Mouse (Mus musculus): ENCODE results near the gene Mas1. TPM values are rescaled to one million over a fixed set of nuclear protein-coding genes. Genes with fewer than 3 reads are reported as not detected.
A peak's percentile ranks its signal among the peaks of the same experiment; 100 is the strongest.

Gene Mas1
- polyA plus RNA-seq, 1 experiment from 2014 or later: 0.82 TPM

DNA sequence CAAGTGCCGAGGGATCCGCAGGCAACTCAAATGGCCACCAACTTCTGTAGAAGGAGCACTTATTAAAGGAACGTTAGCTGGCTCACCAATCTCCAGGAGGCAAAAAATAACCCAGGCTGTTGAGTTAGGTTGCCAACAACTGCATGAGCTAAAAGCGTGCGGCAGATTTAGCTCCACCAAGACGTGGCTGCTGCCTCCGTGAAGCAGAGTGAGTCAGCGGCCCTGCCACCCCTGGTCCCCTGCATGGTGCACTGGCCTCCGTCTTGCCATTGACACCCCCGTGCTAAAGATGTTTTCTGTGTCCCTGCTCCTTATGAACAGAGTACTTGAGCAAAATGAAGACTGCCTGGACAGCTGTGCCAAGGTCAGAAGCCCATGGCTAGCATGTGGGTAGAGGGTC, 1.1 kb downstream of the Mas1 start:
- ATAC-seq (ENCODE audit: insufficient read depth, low FRiP score, low read depth): no peak
- Histone ChIP-seq H3K4me3 (replicated peaks) (no peak overlapping the region), H3K27ac (no peak overlapping the region), H3K9ac (no peak overlapping the region), H3K4me1 (0 out of 2 replicates have a peak, but pooled peaks cover 8% of the 10 kb centered on the region), H3K36me3 (no peaks in the 10 kb centered on the region), H3K4me2 (no peak overlapping the region), H3K9me3 (no peaks in the 10 kb centered on the region), H3K27me3 (replicated peaks) (no peaks in the 10 kb centered on the region)
- 86% methylated on average over 10 of the region's 10 CpGs for WGBS

DNA sequence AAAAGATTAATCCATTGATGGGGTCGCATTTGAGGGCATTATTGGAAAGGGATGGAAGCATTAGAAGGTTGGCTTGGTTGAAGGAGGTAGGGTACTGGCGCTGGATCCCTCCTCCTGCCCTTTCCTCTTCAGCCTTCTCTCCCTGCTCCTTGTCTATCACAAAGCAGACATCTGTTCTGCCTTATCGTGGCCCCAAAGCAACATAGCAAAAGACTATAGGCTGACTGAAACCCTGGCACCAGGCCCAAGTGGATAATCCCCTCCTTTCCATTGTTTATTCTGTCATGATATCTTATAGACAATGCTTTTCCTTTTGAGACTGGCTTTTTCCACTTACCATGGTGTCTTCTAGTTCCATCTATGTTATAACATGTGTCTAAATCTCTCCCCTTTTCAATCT, 2.5 kb downstream of the Mas1 start:
- no peak for ATAC-seq (ENCODE audit: insufficient read depth, low FRiP score, low read depth)
- Histone ChIP-seq H3K9ac (no peak overlapping the region), H3K9me3 (no peaks in the 10 kb centered on the region), H3K27me3 (replicated peaks) (no peaks in the 10 kb centered on the region), H3K4me1 (0 out of 2 replicates have a peak, but pooled peaks cover 8% of the 10 kb centered on the region), H3K36me3 (no peaks in the 10 kb centered on the region), H3K4me3 (replicated peaks) (no peak overlapping the region), H3K4me2 (no peak overlapping the region), H3K27ac (no peak overlapping the region)
- WGBS: 61% methylated on average over 3 of the region's 3 CpGs

DNA sequence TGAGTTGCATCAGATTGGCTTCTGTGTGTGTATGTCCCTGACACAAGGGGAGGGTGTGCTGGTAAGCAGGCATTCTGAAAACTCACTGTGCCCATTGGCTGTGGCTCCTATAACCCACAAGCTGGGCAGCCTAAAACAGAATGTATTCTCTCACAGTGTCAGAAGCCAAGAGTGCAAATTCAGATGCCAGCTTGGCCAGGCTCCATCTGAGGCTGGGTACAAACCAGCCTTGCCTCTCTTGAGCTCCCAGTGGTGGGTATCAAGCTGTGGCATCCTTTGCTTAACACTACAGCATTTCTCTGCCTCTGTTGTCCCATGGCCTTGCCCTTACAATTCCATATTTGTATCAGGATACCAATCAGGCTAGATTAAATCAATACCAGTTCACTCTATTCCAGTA, 3.8 kb downstream of the Mas1 start:
- H3K4me1 ChIP-seq: 0 out of 2 replicates have a peak, but pooled peaks cover 8% of the 10 kb centered on the region
- no peaks in the 10 kb centered on the region for H3K36me3 ChIP-seq
- ATAC-seq (ENCODE audit: insufficient read depth, low FRiP score, low read depth): no peak
- H3K9ac ChIP-seq: no peak overlapping the region
- no peak overlapping the region for H3K4me2 ChIP-seq
- H3K27ac ChIP-seq: no peak overlapping the region
- no peaks in the 10 kb centered on the region for H3K27me3 ChIP-seq (replicated peaks)
- no peak overlapping the region for H3K4me3 ChIP-seq (replicated peaks)
- no peaks in the 10 kb centered on the region for H3K9me3 ChIP-seq

DNA sequence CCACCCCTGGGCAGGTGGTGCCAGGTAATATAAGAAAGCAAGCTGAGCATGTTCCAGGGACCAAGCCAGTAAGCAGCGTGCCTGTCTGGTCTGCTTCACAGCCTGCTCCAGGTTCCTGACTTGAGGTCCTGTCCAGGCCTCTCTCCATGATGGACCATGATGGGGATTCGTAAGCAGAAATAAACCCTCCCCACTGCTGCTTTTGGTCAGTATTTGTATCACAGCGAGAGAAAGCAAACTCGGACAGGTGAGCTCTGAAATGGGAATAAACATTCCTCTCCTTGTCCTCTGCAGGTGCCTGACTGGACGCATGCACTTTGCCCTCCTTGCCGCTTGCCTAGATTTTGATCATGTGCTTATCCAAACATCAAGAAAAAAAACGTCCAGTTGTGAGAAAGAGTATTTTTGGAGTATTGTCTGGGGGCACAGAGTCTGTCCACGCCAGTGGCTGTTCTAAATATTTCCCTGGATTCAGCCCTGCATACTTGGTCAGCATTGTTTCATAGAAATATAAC, 8.9 kb downstream of the Mas1 start:
- Histone ChIP-seq H3K4me3 (replicated peaks) (no peak overlapping the region), H3K4me1 (no peaks in the 10 kb centered on the region), H3K9me3 (no peaks in the 10 kb centered on the region), H3K9ac (no peak overlapping the region), H3K27me3 (replicated peaks) (no peaks in the 10 kb centered on the region), H3K36me3 (no peaks in the 10 kb centered on the region), H3K27ac (no peak overlapping the region), H3K4me2 (no peak overlapping the region)
- ATAC-seq (ENCODE audit: insufficient read depth, low FRiP score, low read depth): no peak
- WGBS: 60% methylated on average over 8 of the region's 8 CpGs

DNA sequence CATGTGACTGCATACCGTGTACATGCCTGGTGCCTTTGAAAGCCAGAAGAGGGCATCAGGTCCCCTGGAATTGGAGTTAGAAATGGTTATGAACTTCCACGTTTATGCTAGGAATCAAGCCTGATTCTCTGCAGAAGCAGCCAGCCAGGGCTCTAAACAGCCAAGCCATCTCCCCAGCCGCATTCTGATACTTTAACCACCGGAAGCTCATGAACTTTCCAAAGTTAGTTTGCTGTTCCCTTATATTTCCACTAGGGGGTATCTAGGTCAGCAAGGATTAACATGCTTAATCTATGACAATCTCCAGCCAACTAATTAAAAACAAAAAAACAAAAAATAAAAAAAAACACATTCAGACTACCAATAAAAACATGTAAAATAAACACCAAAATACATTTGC, 9.9 kb downstream of the Mas1 start:
- H3K4me2 ChIP-seq: no peak overlapping the region
- no peaks in the 10 kb centered on the region for H3K9me3 ChIP-seq
- H3K4me3 ChIP-seq (replicated peaks): no peak overlapping the region
- no peak overlapping the region for H3K9ac ChIP-seq
- H3K27ac ChIP-seq: no peak overlapping the region
- ATAC-seq (ENCODE audit: insufficient read depth, low FRiP score, low read depth): no peak
- WGBS: 47% methylated on average over 4 of the region's 4 CpGs
- H3K4me1 ChIP-seq: no peaks in the 10 kb centered on the region
- no peaks in the 10 kb centered on the region for H3K36me3 ChIP-seq
- H3K27me3 ChIP-seq (replicated peaks): no peaks in the 10 kb centered on the region

DNA sequence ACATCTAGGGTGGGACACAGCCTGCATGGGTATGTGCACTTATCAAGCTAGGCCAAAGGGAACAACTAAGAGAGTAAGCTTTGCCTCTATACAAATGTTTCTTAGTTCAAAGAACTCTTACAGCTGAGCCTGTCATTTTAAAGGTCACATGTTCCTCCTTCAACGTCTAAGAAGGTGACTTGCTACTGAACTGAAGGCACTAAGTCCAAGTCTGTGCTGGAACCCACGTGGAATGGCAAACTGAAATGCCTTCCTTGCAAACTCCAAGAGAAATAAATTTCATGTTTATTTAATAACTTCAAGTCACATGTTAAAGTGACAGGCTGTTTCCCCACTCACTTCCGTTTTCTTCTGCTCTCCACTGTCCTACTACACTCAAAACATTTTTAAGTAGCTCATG, 10.5 kb downstream of the Mas1 start:
- Histone ChIP-seq H3K4me2 (no peak overlapping the region), H3K9me3 (no peaks in the 10 kb centered on the region), H3K36me3 (no peaks in the 10 kb centered on the region), H3K9ac (no peak overlapping the region), H3K4me1 (no peaks in the 10 kb centered on the region), H3K27ac (no peak overlapping the region), H3K4me3 (replicated peaks) (no peak overlapping the region), H3K27me3 (replicated peaks) (no peaks in the 10 kb centered on the region)
- WGBS: 28% methylated on average over 3 of the region's 3 CpGs
- no peak for ATAC-seq (ENCODE audit: insufficient read depth, low FRiP score, low read depth)

DNA sequence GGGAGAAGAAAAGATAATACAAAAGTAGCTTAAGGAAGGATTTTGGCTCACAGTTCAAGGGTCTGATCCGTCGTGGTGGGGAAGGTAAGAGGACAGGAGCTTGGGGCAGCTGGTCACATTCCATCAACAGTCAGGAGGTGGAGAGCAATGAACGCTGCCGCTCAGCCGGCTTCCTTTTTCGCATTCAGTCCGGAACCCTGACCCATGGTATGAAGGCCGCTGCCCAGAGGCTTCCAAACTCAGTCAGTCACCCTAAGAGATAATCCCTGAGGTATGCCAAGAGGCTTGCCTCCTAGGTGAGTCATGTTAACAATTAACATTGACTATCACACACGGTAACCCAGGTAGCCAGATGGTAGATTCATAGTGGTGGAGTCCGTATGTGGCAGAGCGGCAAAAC, 13.6 kb downstream of the Mas1 start:
- no peak for ATAC-seq (ENCODE audit: insufficient read depth, low FRiP score, low read depth)
- H3K27ac ChIP-seq: no peak overlapping the region
- H3K4me1 ChIP-seq: no peaks in the 10 kb centered on the region
- no peaks in the 10 kb centered on the region for H3K27me3 ChIP-seq (replicated peaks)
- WGBS: 90% methylated on average over 11 of the region's 11 CpGs
- H3K4me2 ChIP-seq: no peak overlapping the region
- no peak overlapping the region for H3K9ac ChIP-seq
- H3K9me3 ChIP-seq: no peaks in the 10 kb centered on the region
- H3K36me3 ChIP-seq: no peaks in the 10 kb centered on the region
- no peak overlapping the region for H3K4me3 ChIP-seq (replicated peaks)

DNA sequence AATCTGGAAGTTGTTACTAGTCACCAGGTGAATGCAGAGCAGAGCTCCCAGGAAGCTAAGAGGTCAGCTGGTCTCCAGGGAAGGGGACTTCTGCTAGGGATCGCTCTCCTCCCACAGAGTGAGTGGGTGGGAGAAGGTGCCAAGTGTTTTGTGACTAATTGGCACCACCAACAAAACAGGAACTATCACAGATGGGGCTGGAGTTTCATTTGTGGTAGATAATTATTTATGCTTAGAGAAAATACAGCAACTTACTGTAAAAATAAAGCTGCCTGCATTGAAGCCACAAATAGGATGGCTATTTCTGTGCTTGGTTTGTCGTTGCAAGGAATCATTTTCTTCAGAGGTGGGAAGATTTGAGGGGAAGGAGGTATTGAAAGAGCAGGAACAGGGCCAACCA, 14.1 kb downstream of the Mas1 start:
- Histone ChIP-seq H3K4me1 (no peaks in the 10 kb centered on the region), H3K9me3 (no peaks in the 10 kb centered on the region), H3K27me3 (replicated peaks) (no peaks in the 10 kb centered on the region), H3K36me3 (no peaks in the 10 kb centered on the region), H3K4me3 (replicated peaks) (no peak overlapping the region), H3K4me2 (no peak overlapping the region), H3K9ac (no peak overlapping the region), H3K27ac (no peak overlapping the region)
- no peak for ATAC-seq (ENCODE audit: insufficient read depth, low FRiP score, low read depth)
- WGBS: 84% methylated on average over 2 of the region's 2 CpGs

DNA sequence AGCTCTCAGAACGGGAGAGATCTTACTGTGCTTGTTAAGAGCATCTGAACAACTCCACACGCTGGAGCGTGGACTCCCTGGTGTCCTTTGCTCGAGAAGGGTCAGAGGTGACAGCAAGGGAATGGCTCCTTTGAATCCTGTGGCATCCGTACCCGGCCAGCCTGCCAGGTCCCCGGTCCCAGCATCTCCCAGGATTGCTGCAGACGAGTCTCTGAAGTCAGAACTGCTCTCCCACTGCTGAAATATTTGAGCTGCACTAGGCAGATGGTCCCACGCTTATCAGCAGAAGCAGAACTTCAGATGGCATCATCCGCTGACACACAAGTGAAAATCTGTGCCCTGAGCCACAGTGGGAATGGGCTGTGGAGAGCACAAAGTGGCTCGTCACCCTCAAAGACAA, 16.3 kb downstream of the Mas1 start:
- no peak for ATAC-seq (ENCODE audit: insufficient read depth, low FRiP score, low read depth)
- H3K27me3 ChIP-seq (replicated peaks): no peaks in the 10 kb centered on the region
- WGBS: 78% methylated on average over 11 of the region's 11 CpGs

DNA sequence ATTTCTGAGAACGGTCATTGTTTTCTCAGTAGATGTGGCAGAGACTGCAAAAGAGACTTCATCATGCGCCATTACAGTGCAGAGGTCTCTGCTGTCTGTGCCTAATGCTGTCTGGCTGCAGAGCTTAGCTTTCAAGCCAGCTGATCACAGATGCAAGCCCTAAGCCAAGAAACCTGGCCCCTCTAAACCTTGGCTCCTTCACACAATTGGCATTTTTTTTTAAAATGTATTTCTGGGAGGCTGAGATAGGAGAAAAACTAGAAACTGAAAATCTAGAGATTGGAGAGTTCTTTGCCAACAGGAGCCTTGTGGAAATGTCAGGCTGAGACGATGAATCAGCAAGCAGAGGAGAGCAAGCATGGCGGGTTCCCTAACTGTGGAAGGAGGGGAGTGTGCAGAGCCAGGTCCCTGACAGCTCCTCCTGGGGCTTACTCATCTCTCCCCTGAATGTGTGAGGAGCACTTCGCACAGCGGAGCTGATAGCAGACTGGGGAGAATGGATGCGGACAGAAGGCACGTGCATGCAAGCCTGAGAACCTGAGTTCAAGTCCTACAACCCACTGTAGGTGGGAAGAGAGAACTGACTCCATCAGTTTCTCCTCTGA, 18.1 kb downstream of the Mas1 start:
- no peak overlapping the region for H3K4me3 ChIP-seq (replicated peaks)
- 77% methylated on average over 8 of the region's 8 CpGs for WGBS

More for the DNA sequence above, 16.3 kb downstream of the Mas1 start:
- Histone ChIP-seq H3K36me3 (no peaks in the 10 kb centered on the region), H3K4me1 (no peaks in the 10 kb centered on the region), H3K4me3 (replicated peaks) (no peak overlapping the region), H3K9me3 (no peaks in the 10 kb centered on the region), H3K9ac (no peak overlapping the region), H3K27ac (no peak overlapping the region), H3K4me2 (no peak overlapping the region)

DNA sequence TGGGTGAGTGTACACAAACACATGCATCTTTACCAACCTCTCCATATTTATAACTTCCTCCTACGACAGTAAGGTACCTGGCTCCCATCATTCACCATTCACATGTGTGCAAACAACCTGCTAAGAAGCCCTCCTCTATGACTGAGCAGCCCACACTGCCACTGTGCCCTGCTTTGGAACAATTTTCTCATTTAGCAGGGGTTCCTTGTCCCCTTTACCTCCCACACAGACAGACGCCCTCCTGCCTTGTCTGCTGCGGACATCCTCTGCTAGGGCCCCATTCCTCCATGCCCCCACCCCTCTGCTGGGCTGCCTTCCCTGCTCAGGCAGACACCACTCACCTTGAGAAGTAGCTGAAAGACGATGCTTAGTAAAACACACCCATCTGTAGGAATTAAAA, 20.2 kb downstream of the Mas1 start:
- Histone ChIP-seq H3K4me2 (no peak overlapping the region), H3K36me3 (no peaks in the 10 kb centered on the region), H3K4me1 (peaks cover 6% of the 10 kb centered on the region; the same call in 1 of the 2 replicates), H3K4me3 (replicated peaks) (no peak overlapping the region), H3K9ac (no peak overlapping the region), H3K9me3 (no peaks in the 10 kb centered on the region), H3K27ac (no peak overlapping the region), H3K27me3 (replicated peaks) (no peaks in the 10 kb centered on the region)
- WGBS: 53% methylated on average over 4 of the region's 4 CpGs
- no peak for ATAC-seq (ENCODE audit: insufficient read depth, low FRiP score, low read depth)

More for the DNA sequence above, 18.1 kb downstream of the Mas1 start:
- H3K4me2 ChIP-seq: no peak overlapping the region
- H3K27me3 ChIP-seq (replicated peaks): no peaks in the 10 kb centered on the region
- H3K9me3 ChIP-seq: no peaks in the 10 kb centered on the region
- H3K36me3 ChIP-seq: no peaks in the 10 kb centered on the region
- no peak overlapping the region for H3K9ac ChIP-seq
- no peak overlapping the region for H3K27ac ChIP-seq
- no peak for ATAC-seq (ENCODE audit: insufficient read depth, low FRiP score, low read depth)
- H3K4me1 ChIP-seq: peaks cover 6% of the 10 kb centered on the region; the same call in 1 of the 2 replicates

DNA sequence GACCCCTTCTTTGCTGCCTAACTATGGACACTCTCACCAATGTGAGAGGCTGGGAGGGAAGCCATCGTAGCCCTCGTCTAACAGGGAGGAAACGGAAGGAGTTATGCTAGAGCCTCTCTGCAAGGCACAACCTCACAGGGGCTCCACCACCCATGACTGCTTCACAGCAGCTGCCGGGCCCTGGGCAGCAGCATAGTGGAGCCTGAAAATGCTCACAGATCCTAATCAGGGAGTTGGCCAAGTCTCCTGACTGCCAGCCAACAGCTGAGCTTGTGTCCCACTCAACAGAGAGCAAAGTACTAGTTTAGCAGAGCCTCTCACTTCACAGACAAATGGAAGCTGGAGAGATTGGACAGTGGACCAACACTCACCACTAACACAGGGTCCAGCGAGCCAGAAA, 21.5 kb downstream of the Mas1 start:
- H3K4me2 ChIP-seq: no peak overlapping the region
- H3K4me3 ChIP-seq (replicated peaks): no peak overlapping the region
- H3K9me3 ChIP-seq: no peaks in the 10 kb centered on the region
- H3K36me3 ChIP-seq: no peaks in the 10 kb centered on the region
- peak overlapping the region; percentile 16; the same call in 1 of the 2 replicates for H3K27ac ChIP-seq
- 69% methylated on average over 5 of the region's 5 CpGs for WGBS
- H3K9ac ChIP-seq: no peak overlapping the region
- H3K27me3 ChIP-seq (replicated peaks): no peaks in the 10 kb centered on the region
- peaks cover 6% of the 10 kb centered on the region; the same call in 1 of the 2 replicates for H3K4me1 ChIP-seq
- no peak for ATAC-seq (ENCODE audit: insufficient read depth, low FRiP score, low read depth)

DNA sequence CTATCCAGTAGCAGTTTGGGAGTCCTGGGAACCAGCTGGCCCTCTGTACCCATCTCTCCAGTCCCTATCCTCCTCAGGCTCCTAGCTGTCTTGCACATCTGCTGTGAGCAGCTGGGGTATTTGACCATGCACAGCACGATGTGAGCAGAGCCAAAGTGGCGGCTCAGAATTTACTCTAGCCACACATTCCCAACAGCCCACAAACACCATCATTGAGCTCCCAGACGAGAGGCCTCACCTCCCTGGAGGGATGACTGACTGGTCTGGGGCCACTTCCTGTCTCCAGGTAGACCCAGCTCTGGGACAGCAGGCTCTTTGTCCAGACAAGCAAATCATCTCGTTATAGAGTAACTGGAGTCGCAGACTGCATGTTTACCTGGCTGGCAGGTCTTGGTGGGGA, 22.1 kb downstream of the Mas1 start:
- H3K9me3 ChIP-seq: no peaks in the 10 kb centered on the region

More for the DNA sequence above, 22.1 kb downstream of the Mas1 start:
- no peak overlapping the region for H3K4me3 ChIP-seq (replicated peaks)
- H3K27ac ChIP-seq: peak overlapping the region; percentile 16; the same call in 1 of the 2 replicates
- H3K9ac ChIP-seq: no peak overlapping the region
- WGBS: 40% methylated on average over 5 of the region's 5 CpGs
- H3K36me3 ChIP-seq: no peaks in the 10 kb centered on the region
- peaks cover 6% of the 10 kb centered on the region; the same call in 1 of the 2 replicates for H3K4me1 ChIP-seq
- H3K4me2 ChIP-seq: no peak overlapping the region
- H3K27me3 ChIP-seq (replicated peaks): no peaks in the 10 kb centered on the region
- ATAC-seq (ENCODE audit: insufficient read depth, low FRiP score, low read depth): peak; percentile 50; the same call in 1 of the 2 replicates
